Mouse (Mus musculus): Measurements from ENCODE around the gene Wipf2. TPM values are rescaled to one million over a fixed set of nuclear protein-coding genes. Genes with fewer than 3 reads are reported as not detected.
A peak's percentile ranks its signal among the peaks of the same experiment; 100 is the strongest.

The Wipf2 gene
- polyA plus RNA-seq, 1 experiment from 2014 or later = 3.9 TPM

DNA sequence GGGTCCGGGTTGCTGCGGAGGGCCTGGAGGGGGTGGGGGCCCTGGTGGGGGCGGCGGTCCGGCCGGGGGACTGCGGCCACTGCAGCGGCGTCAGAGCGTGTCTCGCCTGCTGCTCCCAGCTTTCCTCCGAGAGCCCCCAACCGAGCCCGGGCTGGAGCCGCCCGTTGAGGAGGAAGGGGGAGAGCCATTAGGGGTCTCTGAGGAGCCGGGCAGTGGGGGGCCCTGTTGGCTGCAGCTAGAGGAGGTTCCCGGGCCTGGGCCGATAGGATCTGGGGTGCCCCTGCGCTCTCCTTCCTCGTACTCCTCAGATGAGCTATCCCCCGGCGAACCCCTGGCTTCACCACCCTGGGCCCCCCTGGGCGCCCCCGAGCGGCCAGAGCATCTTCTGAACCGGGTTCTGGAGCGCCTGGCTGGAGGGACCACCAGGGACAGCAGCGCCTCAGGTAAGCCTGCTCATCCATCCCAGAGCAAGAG is 26.2 kb upstream of the Wipf2 start:
- H3K4me1 ChIP-seq = peaks cover 35% of the 10 kb centered on the region
- 1% methylated on average over 15 of the region's 29 CpGs for WGBS

DNA sequence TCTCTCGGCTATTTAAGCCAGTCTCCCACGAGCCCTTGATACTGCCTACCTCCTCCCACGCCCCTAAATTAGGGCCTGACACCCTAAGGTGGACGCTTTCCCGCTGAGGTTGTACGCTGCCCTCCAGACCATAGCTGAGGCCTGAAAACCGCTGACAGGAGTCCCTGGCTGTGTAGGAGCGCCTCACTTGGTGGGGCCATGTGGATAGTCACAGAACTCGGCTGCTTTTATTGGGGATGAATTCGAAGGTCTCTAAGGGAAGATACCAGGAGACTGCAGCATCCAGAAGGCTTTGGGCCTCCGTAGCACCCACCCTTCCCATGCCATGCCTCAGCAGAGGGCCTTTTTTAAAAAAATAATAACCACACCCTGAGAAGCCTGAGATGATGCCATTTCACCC is 25.5 kb upstream of the Wipf2 start:
- H3K9ac ChIP-seq (replicated peaks) = peak overlapping the region; percentile 76
- H3K9me3 ChIP-seq (replicated peaks) = no peaks in the 10 kb centered on the region
- H3K4me3 ChIP-seq (replicated peaks) = peak overlapping the region; percentile 61
- WGBS = 40% methylated on average over 11 of the region's 11 CpGs
- H3K27ac ChIP-seq (replicated peaks) = no peak overlapping the region; the same call in 1 of the 2 replicates
- no peaks in the 10 kb centered on the region for H3K27me3 ChIP-seq (replicated peaks)
- ATAC-seq (ENCODE audit: low FRiP score) = 0 out of 2 replicates have a peak, but pooled peaks have one; percentile 4
- H3K36me3 ChIP-seq = peaks cover 15% of the 10 kb centered on the region
- H3K4me2 ChIP-seq = peak overlapping the region; percentile 83
- peaks cover 35% of the 10 kb centered on the region for H3K4me1 ChIP-seq

More for the DNA sequence above, 26.2 kb upstream of the Wipf2 start:
- Histone ChIP-seq H3K9ac (replicated peaks) (peak overlapping the region; percentile 76), H3K9me3 (replicated peaks) (no peaks in the 10 kb centered on the region), H3K36me3 (peaks cover 21% of the 10 kb centered on the region), H3K4me3 (replicated peaks) (peak overlapping the region; percentile 61), H3K27me3 (replicated peaks) (no peaks in the 10 kb centered on the region), H3K27ac (replicated peaks) (peak overlapping the region; percentile 79), H3K4me2 (peak overlapping the region; percentile 83)
- ATAC-seq (ENCODE audit: low FRiP score) = peak; percentile 62

DNA sequence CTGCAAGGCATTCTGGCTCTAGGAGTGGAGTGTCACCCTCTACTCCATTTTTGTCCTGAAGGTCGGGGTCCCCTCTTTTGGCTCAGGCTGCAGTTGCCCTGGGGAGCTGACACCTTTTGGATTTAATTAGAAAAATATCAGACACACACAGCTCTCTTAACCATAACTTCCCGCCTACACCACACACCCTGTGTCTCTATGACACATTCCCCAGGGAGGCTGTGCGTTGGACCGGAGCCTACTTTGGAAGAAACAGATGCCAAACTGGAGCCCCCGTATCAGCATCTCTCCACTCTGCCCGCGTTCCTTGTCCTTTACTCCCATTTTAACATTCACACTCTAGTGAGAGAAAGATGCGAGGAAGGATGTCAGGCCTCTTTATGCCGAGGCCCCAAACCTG is 24.9 kb upstream of the Wipf2 start:
- no peaks in the 10 kb centered on the region for H3K9me3 ChIP-seq (replicated peaks)
- ATAC-seq (ENCODE audit: low FRiP score) = no peak
- H3K27me3 ChIP-seq (replicated peaks) = no peaks in the 10 kb centered on the region
- peak overlapping the region; percentile 76 for H3K9ac ChIP-seq (replicated peaks)
- peak overlapping the region; percentile 83 for H3K4me2 ChIP-seq
- peaks cover 9% of the 10 kb centered on the region for H3K36me3 ChIP-seq
- H3K27ac ChIP-seq (replicated peaks) = no peak overlapping the region
- WGBS = 62% methylated on average over 9 of the region's 9 CpGs
- peaks cover 35% of the 10 kb centered on the region for H3K4me1 ChIP-seq
- peak overlapping the region; percentile 61 for H3K4me3 ChIP-seq (replicated peaks)

DNA sequence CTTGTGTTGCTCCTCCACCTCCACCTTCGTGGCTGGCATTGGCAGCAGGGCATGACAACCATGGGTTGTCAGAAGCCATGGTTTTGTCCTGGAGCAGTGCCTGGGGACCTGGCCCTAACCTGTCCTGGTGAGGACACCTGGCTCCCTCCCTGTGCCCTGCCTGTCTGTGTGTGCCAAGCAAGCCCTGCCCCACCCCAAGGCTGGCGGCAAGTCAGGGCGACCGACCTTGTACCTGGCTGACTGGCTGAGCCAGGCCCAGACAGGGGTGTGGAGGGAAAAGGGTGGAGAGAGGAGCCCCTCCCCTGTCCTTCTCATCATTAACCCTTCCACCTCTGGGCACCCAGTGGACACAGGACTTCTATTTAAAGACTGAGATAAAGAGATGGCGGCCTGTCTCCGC is 24.0 kb upstream of the Wipf2 start:
- Histone ChIP-seq H3K9me3 (replicated peaks) (no peaks in the 10 kb centered on the region), H3K4me2 (peak overlapping the region; percentile 83; the same call in 1 of the 2 replicates), H3K9ac (replicated peaks) (no peak overlapping the region), H3K27ac (replicated peaks) (no peak overlapping the region), H3K27me3 (replicated peaks) (no peaks in the 10 kb centered on the region), H3K36me3 (peaks cover under 1% of the 10 kb centered on the region), H3K4me3 (replicated peaks) (no peak overlapping the region), H3K4me1 (peaks cover 35% of the 10 kb centered on the region)
- ATAC-seq (ENCODE audit: low FRiP score) = no peak
- 52% methylated on average over 6 of the region's 6 CpGs for WGBS

DNA sequence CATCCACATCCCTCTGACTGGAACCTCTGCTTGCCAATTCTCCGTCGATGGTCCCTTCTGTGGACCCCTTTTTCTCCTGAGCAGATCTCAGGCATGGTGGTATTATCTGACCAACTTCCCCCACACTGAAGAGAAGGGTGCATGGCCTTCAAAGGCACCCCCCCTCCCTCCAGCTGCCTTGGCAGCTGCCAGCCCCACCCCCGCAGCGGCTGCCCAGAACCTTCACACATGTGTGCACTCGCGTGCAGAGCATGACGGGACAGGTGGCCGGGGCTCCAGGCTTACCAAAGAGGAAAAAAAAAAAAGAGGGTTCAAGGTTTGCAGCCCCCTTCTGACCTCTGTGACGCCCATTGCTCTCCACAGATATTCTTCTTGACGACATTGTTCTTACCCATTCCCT is 23.5 kb upstream of the Wipf2 start:
- no peak overlapping the region for H3K27ac ChIP-seq (replicated peaks)
- H3K36me3 ChIP-seq = no peaks in the 10 kb centered on the region
- H3K27me3 ChIP-seq (replicated peaks) = no peaks in the 10 kb centered on the region
- H3K9ac ChIP-seq (replicated peaks) = no peak overlapping the region
- ATAC-seq (ENCODE audit: low FRiP score) = no peak
- H3K9me3 ChIP-seq (replicated peaks) = no peaks in the 10 kb centered on the region
- WGBS = 66% methylated on average over 10 of the region's 10 CpGs
- H3K4me3 ChIP-seq (replicated peaks) = no peak overlapping the region
- peaks cover 35% of the 10 kb centered on the region for H3K4me1 ChIP-seq
- no peak overlapping the region for H3K4me2 ChIP-seq

DNA sequence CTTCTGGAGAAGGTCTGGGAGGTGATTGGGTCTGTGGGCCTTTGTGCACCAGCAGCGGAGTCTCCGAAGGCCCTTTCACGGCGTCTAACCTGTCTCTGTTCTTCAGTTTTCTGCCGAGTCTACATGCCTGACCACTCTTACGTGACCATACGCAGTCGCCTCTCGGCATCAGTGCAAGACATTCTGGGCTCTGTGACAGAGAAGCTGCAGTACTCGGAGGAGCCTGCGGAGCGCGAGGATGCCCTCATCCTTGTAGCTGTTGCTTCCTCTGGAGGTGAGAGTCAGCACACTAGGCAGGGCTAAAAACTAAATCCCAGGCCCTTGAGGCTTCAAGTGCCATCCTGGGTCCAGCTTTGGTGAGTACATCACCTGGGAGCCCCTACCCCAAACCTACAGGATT is 17.4 kb upstream of the Wipf2 start:
- Histone ChIP-seq H3K27ac (replicated peaks) (no peak overlapping the region), H3K4me3 (replicated peaks) (no peak overlapping the region), H3K27me3 (replicated peaks) (no peaks in the 10 kb centered on the region), H3K4me1 (peaks cover 21% of the 10 kb centered on the region), H3K9me3 (replicated peaks) (no peaks in the 10 kb centered on the region), H3K36me3 (peaks cover 16% of the 10 kb centered on the region; the same call in 1 of the 2 replicates), H3K4me2 (no peak overlapping the region), H3K9ac (replicated peaks) (no peak overlapping the region)
- WGBS = 62% methylated on average over 13 of the region's 13 CpGs
- no peak for ATAC-seq (ENCODE audit: low FRiP score)

DNA sequence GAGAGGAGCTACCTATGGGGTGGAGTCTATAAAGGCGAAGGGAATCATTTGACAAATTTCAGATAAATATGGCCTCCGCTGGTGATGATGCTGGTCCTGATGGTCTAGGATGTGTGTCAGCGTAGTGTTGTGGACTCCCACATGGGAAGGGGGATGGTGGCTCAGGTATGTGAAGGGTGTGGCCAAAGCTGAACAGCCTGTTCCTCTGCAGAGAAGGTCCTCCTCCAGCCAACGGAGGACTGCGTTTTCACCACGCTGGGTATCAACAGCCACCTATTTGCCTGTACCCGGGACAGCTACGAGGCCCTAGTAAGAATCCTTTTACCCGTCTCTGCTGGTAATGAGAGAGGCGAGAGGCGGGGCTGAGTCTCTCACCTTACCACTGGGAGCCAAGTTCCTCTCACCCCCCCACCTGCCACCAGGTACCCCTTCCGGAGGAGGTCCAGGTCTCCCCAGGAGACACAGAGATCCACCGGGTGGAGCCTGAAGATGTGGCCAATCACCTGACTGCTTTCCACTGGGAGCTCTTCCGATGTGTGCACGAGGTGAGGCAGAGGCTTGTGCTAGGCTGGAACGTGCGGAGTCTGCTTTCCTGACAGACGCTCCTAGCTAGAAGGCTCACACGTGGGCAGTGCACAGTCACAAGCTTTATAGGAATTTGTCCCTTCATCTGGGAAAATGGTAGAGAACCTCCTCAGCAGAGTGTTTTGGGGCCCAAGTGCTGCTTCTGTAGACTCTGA is 16.4 kb upstream of the Wipf2 start:
- 69% methylated on average over 19 of the region's 19 CpGs for WGBS
- peaks cover 24% of the 10 kb centered on the region for H3K4me1 ChIP-seq
- H3K9ac ChIP-seq (replicated peaks) = no peak overlapping the region
- no peaks in the 10 kb centered on the region for H3K9me3 ChIP-seq (replicated peaks)
- ATAC-seq (ENCODE audit: low FRiP score) = no peak
- no peak overlapping the region for H3K4me3 ChIP-seq (replicated peaks)
- H3K4me2 ChIP-seq = no peak overlapping the region
- no peak overlapping the region for H3K27ac ChIP-seq (replicated peaks)
- no peaks in the 10 kb centered on the region for H3K27me3 ChIP-seq (replicated peaks)
- H3K36me3 ChIP-seq = peaks cover 18% of the 10 kb centered on the region

DNA sequence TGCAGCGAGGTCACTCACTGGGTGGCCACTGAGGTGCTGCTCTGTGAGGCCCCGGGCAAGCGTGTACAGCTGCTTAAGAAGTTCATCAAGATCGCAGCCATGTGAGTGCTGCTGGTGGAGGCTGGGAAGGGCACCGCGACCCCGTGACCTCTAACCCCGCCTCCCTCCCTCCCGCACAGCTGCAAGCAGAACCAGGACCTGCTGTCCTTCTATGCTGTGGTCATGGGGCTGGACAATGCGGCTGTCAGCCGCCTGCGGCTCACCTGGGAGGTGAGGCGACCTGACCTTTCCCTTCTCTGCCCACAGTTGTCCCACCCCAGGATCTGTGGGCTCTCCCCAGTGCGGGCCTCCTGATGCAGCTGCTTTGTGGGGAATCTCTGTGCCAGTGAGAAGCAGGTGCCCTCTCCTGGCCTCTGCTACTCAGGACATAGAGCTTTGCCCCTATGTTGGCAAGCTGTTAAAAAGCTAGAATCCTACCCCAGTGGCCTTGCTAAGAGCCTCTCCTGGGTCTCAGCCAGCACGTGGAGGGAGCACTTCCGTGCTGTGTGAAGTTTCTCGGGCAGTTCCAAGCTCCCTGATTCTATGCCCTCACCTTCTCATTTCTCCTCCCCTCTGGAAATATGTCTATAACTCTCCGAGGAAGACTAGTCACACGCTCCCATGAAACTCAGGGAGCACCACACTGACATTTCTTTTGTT is 14.1 kb upstream of the Wipf2 start:
- Histone ChIP-seq H3K4me3 (replicated peaks) (no peak overlapping the region), H3K36me3 (peaks cover 18% of the 10 kb centered on the region), H3K4me1 (peaks cover 24% of the 10 kb centered on the region), H3K27me3 (replicated peaks) (no peaks in the 10 kb centered on the region), H3K9me3 (replicated peaks) (no peaks in the 10 kb centered on the region), H3K4me2 (peak overlapping the region; percentile 49), H3K27ac (replicated peaks) (no peak overlapping the region), H3K9ac (replicated peaks) (peak overlapping the region; percentile 29; the same call in 1 of the 2 replicates)
- WGBS = 11% methylated on average over 19 of the region's 19 CpGs
- no peak for ATAC-seq (ENCODE audit: low FRiP score)

DNA sequence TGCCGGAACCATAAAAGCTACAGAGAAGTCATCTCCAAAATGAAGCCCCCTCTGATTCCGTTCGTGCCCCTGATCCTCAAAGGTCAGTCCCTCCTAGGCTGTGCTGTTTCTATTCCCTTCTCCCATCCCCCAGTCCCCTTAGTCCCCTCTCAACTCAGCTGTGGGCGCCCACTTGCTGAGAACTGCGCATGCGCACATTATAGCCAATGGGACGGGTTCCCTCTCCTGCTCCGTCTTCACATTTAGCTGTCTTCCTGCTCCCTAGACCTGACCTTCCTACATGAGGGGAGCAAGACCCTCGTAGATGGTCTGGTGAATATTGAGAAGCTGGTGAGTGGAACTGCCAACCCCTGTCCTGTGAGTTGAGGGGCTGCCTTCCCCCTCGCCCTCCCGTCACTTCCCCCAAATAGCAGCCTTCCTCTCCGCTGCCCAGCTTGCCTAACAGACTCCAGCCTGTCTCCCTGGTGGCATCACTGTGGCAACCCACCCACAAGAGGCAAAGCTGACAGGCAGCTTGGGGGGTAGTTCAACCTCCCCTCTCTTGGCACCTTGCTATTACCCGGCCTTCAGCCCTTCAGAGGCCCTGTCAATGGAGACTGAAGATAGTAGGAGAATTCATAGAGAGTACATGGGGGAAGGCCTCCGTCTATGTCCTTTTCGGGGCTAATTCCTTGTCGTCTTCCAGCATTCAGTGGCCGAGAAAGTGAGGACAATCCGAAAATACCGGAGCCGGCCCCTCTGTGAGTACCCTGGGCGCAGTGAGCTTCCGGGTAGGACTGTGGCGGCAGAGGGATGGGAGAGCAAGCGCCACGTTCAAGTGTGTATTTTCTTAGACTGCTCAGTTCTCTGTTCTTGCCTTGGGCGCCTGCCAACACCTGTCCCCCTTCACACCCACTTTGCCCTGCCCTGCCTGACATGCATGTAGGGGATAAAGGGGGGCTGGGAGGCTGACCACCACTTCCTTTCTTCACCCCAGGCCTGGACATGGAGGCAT is 13.0 kb upstream of the Wipf2 start:
- H3K27ac ChIP-seq (replicated peaks) = peak overlapping the region; percentile 51
- 55% methylated on average over 26 of the region's 26 CpGs for WGBS
- ATAC-seq (ENCODE audit: low FRiP score) = peak; percentile 68
- peak overlapping the region; percentile 25 for H3K4me3 ChIP-seq (replicated peaks)
- peaks cover 18% of the 10 kb centered on the region for H3K36me3 ChIP-seq
- H3K4me2 ChIP-seq = peak overlapping the region; percentile 49
- H3K9ac ChIP-seq (replicated peaks) = peak overlapping the region; percentile 29
- H3K9me3 ChIP-seq (replicated peaks) = no peaks in the 10 kb centered on the region
- peaks cover 24% of the 10 kb centered on the region for H3K4me1 ChIP-seq
- no peaks in the 10 kb centered on the region for H3K27me3 ChIP-seq (replicated peaks)

DNA sequence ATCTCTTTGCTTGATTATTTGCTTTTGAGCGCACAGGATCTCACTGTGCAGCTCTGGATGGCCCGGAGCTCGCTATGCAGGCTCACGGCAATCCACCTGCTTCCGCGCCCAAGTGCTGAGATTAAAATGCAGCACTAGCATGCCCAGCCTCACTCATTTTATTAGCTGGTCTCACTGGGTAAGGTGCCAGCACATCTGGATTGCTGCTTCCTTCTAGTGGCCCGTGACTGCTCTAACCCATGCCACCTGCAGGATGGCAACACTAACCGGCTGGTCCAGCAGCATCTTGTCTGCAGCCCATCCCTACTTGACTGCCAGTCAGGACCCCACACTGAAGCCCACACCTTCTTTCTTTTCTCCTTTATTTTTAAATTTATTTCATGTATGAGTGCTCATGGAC is 9.3 kb upstream of the Wipf2 start:
- Histone ChIP-seq H3K4me2 (no peak overlapping the region), H3K4me1 (peaks cover 22% of the 10 kb centered on the region), H3K9me3 (replicated peaks) (no peaks in the 10 kb centered on the region), H3K27me3 (replicated peaks) (no peaks in the 10 kb centered on the region), H3K9ac (replicated peaks) (no peak overlapping the region), H3K4me3 (replicated peaks) (no peak overlapping the region), H3K36me3 (peaks cover 3% of the 10 kb centered on the region; the same call in 1 of the 2 replicates), H3K27ac (replicated peaks) (no peak overlapping the region)
- no peak for ATAC-seq (ENCODE audit: low FRiP score)
- WGBS = 88% methylated on average over 8 of the region's 8 CpGs

DNA sequence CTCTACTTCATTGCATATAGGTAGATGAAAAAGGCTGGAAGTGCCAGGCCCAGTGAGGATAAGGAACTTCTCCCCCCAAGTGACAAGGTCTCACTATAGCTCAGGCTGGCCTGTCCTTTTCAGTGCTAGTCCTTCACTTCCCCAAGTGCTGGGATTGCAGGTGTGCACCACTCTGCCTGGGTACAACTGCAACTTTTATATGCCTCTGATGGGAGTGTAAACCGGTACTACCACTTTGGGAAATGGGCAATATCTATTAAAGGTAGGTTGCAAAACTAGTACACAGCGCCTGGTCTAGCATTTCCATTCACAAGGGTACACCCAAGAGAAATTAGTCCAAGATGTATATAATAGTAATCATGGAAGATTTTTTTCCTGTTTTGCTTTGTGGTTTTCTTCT is 8.8 kb upstream of the Wipf2 start:
- Histone ChIP-seq H3K4me3 (replicated peaks) (no peak overlapping the region), H3K27ac (replicated peaks) (no peak overlapping the region), H3K9me3 (replicated peaks) (no peaks in the 10 kb centered on the region), H3K4me2 (no peak overlapping the region), H3K4me1 (peaks cover 16% of the 10 kb centered on the region), H3K27me3 (replicated peaks) (no peaks in the 10 kb centered on the region), H3K9ac (replicated peaks) (no peak overlapping the region), H3K36me3 (peaks cover 3% of the 10 kb centered on the region; the same call in 1 of the 2 replicates)
- ATAC-seq (ENCODE audit: low FRiP score) = no peak
- WGBS = 89% methylated on average over 2 of the region's 2 CpGs

Data from neural tube, embryonic 15.5 days (tissue).